In genomic region chr4:140695146-140695545, GRCm38 (mm10) we compare ENCODE assay signal across 19 mouse cellular contexts. TPM values are rescaled to one million over a fixed set of nuclear protein-coding genes. Genes with fewer than 3 reads are reported as not detected.
"Had no signal": no experiment of that assay in that cellular context is flagged by ENCODE, and none has a peak within 500 bp of the region (broad histone marks: within the 10 kb centered on the region; RNA-seq: fewer than 3 reads in every experiment).

No protein-coding gene starts in this region.

- ATAC-seq: intestine, embryonic 16.5 days; midbrain, embryonic 15.5 days had no signal

- H3K9me3 ChIP-seq: limb, embryonic 13.5 days; lung, embryonic 15.5 days; megakaryocyte, embryonic 14.5 days; midbrain, embryonic 15.5 days; neural tube, embryonic 12.5 days had no signal

- H3K27me3 ChIP-seq: lung, embryonic 15.5 days; megakaryocyte, embryonic 14.5 days had no signal

- DNase-seq: kidney, adult 8-10 months; kidney, postnatal 36 days; layer of hippocampus, adult 9-11 months; layer of hippocampus, postnatal 36 days; lung, postnatal 14 days; right cerebral cortex, postnatal 4 days; spleen, adult 18-20 months; thymus, postnatal 36 days had no signal

- H3K4me2 ChIP-seq: limb, embryonic 13.5 days; lung, embryonic 15.5 days; midbrain, embryonic 11.5 days; midbrain, embryonic 15.5 days; neural tube, embryonic 12.5 days had no signal

- H3K9ac ChIP-seq: limb, embryonic 13.5 days; lung, embryonic 15.5 days; midbrain, embryonic 15.5 days; neural tube, embryonic 12.5 days had no signal

- H3K4me3 ChIP-seq: limb, embryonic 13.5 days; lung, embryonic 15.5 days; midbrain, embryonic 15.5 days; neural tube, embryonic 12.5 days had no signal

- H3K36me3 ChIP-seq: limb, embryonic 13.5 days; lung, embryonic 15.5 days; midbrain, embryonic 15.5 days; neural tube, embryonic 12.5 days had no signal

- H3K27ac ChIP-seq: kidney, postnatal 0 days; limb, embryonic 13.5 days; lung, embryonic 15.5 days; macrophage; midbrain, embryonic 15.5 days; neural tube, embryonic 12.5 days had no signal

RNA-seq across cellular contexts. Expression of gene Padi6, which starts 47.3 kb away (rescaled TPM):
- total RNA-seq: layer of hippocampus, postnatal 36 days; monocyte, adult 5-6 weeks had no signal
- polyA plus RNA-seq: limb, embryonic 13.5 days; liver, embryonic 16.5 days; macrophage; midbrain, embryonic 11.5 days; neural tube, embryonic 12.5 days had no signal
